Mouse (Mus musculus) stomach, embryonic 14.5 days (tissue): ENCODE measurements around the gene Muc3. TPM values are rescaled to one million over a fixed set of nuclear protein-coding genes. Genes with fewer than 3 reads are reported as not detected.

Experiments used
- ATAC-seq: fragments of 200-750 bp; cut with Nextera tagmentation; 2 replicates; pipeline ENCODE4 v1.8.0; 2017; ENCODE audit warnings: low read depth, moderate TSS enrichment; ENCODE audit not compliant: insufficient number of reproducible peaks, insufficient read depth, low FRiP score
- H3K27ac ChIP-seq: fragments of 300-500 bp; sonication (generic); 2 replicates; pipeline ENCODE4 v1.5.1; 2014; ENCODE audit warnings: mild to moderate bottlenecking, low read length, moderate library complexity, mixed read lengths
- H3K27me3 ChIP-seq: fragments of 300-500 bp; sonication (generic); 2 replicates; pipeline ENCODE4 v1.6.1; 2014; ENCODE audit warnings: low read length, control low read depth, mixed read lengths; ENCODE audit not compliant: control insufficient read depth, insufficient read depth
- H3K36me3 ChIP-seq: fragments of 300-500 bp; sonication (generic); 2 replicates; pipeline ENCODE4 v1.6.1; 2014; ENCODE audit warnings: mild to moderate bottlenecking, control low read depth, low read length, moderate library complexity, mixed read lengths; ENCODE audit not compliant: control insufficient read depth, insufficient read depth
- H3K4me1 ChIP-seq: fragments of 300-500 bp; sonication (generic); 2 replicates; pipeline ENCODE4 v1.6.1; 2014; ENCODE audit warnings: low read length, control low read depth, mixed read lengths; ENCODE audit not compliant: control insufficient read depth, insufficient read depth
- H3K4me2 ChIP-seq: fragments of 300-500 bp; sonication (generic); replicated peaks from 2 replicates; pipeline ENCODE4 v1.6.1; 2014; ENCODE audit warnings: low read depth, low read length, control low read depth
- H3K4me3 ChIP-seq: fragments of 300-500 bp; sonication (generic); 2 replicates; pipeline ENCODE4 v1.5.1; 2014; ENCODE audit warnings: low read depth, low read length, control low read depth
- H3K9ac ChIP-seq: fragments of 300-500 bp; sonication (generic); replicated peaks from 2 replicates; pipeline ENCODE4 v1.6.1; 2014; ENCODE audit warnings: low read depth, mild to moderate bottlenecking, control low read depth, low read length, moderate library complexity, mixed read lengths
- H3K9me3 ChIP-seq: fragments of 300-500 bp; sonication (generic); 2 replicates; pipeline ENCODE4 v1.6.1; 2016; ENCODE audit warnings: low read depth, low read length, control low read depth; ENCODE audit not compliant: control insufficient read depth
- whole genome bisulfite sequencing: fragments of 180-500 bp; shearing (Covaris S2); extraction: QIAGEN DNeasy Blood & Tissue Kit; methylation state at CpG from one replicate; pipeline ENCODE4 v1.1.7; 2014; 5-methylcytosine and 5-hydroxymethylcytosine counted together
- polyA plus RNA-seq: library from polyadenylated mRNA; unstranded; fragments of >200 nt; fragmentation: Nextera tagmentation; extraction: Ambion mirVana; gene quantifications from 2 replicates; pipeline ENCODE4 v1.2.1, GENCODE M21; 2014

Muc3 gene
- polyA plus RNA-seq, 1 experiment from 2014 or later, result not detected

GRCm38 (mm10) chr5:137116987-137117386, 32.1 kb downstream of the Muc3 start:
- Histone ChIP-seq H3K9ac (no peak overlapping the region), H3K9me3 (no peaks in the 10 kb centered on the region; the same call in 1 of the 2 replicates), H3K4me1 (peaks cover 4% of the 10 kb centered on the region; the same call in 1 of the 2 replicates), H3K4me2 (no peak overlapping the region), H3K27me3 (no peaks in the 10 kb centered on the region), H3K4me3 (no peak overlapping the region), H3K27ac (no peak overlapping the region), H3K36me3 (peaks cover 13% of the 10 kb centered on the region; the same call in 1 of the 2 replicates)
- no peak for ATAC-seq
- WGBS, result 71% methylated on average over 2 of the region's 2 CpGs

GRCm38 (mm10) chr5:137115866-137116847, 33.0 kb downstream of the Muc3 start, which contains the start of gene Trim56:
TSS of gene Trim56 (minus strand) at chr5:137116209.
- peak within 1 kb of the TSS; percentile 3; the same call in 1 of the 2 replicates for H3K27ac ChIP-seq
- peaks cover 4% of the 10 kb centered on the region; the same call in 1 of the 2 replicates for H3K4me1 ChIP-seq
- WGBS, result 5% methylated on average over 29 of the region's 29 CpGs
- peak within 1 kb of the TSS; percentile 45 for H3K4me2 ChIP-seq
- peak within 1 kb of the TSS; percentile 47 for H3K4me3 ChIP-seq
- H3K36me3 ChIP-seq, result peaks cover 13% of the 10 kb centered on the region; the same call in 1 of the 2 replicates
- peak; percentile 87; the same call in 1 of the 2 replicates for ATAC-seq
- no peaks in the 10 kb centered on the region; the same call in 1 of the 2 replicates for H3K9me3 ChIP-seq
- H3K27me3 ChIP-seq, result no peaks in the 10 kb centered on the region
- H3K9ac ChIP-seq, result peak within 1 kb of the TSS; percentile 40; the same call in 1 of the 2 replicates

- Histone ChIP-seq H3K9ac (peak overlapping the region; percentile 40; the same call in 1 of the 2 replicates), H3K36me3 (peaks cover 13% of the 10 kb centered on the region; the same call in 1 of the 2 replicates), H3K9me3 (no peaks in the 10 kb centered on the region; the same call in 1 of the 2 replicates), H3K4me3 (peak overlapping the region; percentile 47), H3K4me2 (peak overlapping the region; percentile 45), H3K27ac (0 out of 2 replicates have a peak overlapping the region, but pooled peaks have one; percentile 1), H3K4me1 (peaks cover 4% of the 10 kb centered on the region; the same call in 1 of the 2 replicates), H3K27me3 (no peaks in the 10 kb centered on the region)
- 73% methylated on average over 9 of the region's 9 CpGs for WGBS
- no peak for ATAC-seq
Measured at GRCm38 (mm10) chr5:137114891-137115561, 34.1 kb downstream of the Muc3 start.

GRCm38 (mm10) chr5:137111542-137112408, 37.3 kb downstream of the Muc3 start:
- Histone ChIP-seq H3K4me3 (no peak overlapping the region), H3K9me3 (no peaks in the 10 kb centered on the region; the same call in 1 of the 2 replicates), H3K27me3 (no peaks in the 10 kb centered on the region), H3K27ac (no peak overlapping the region), H3K4me1 (peaks cover 4% of the 10 kb centered on the region; the same call in 1 of the 2 replicates), H3K4me2 (no peak overlapping the region), H3K9ac (no peak overlapping the region), H3K36me3 (peaks cover 13% of the 10 kb centered on the region; the same call in 1 of the 2 replicates)
- no peak for ATAC-seq
- WGBS, result 85% methylated on average over 5 of the region's 5 CpGs

GRCm38 (mm10) chr5:137110863-137111262, 38.3 kb downstream of the Muc3 start:
- Histone ChIP-seq H3K27ac (no peak overlapping the region), H3K4me2 (no peak overlapping the region), H3K4me1 (peaks cover 4% of the 10 kb centered on the region; the same call in 1 of the 2 replicates), H3K36me3 (peaks cover 13% of the 10 kb centered on the region; the same call in 1 of the 2 replicates), H3K4me3 (no peak overlapping the region), H3K9me3 (no peaks in the 10 kb centered on the region; the same call in 1 of the 2 replicates), H3K9ac (no peak overlapping the region), H3K27me3 (no peaks in the 10 kb centered on the region)
- WGBS, result 89% methylated on average over 12 of the region's 12 CpGs
- no peak for ATAC-seq

- no peak for ATAC-seq
- WGBS, result 56% methylated on average over 25 of the region's 25 CpGs
Measured at GRCm38 (mm10) chr5:137109941-137110593, 39.1 kb downstream of the Muc3 start.

GRCm38 (mm10) chr5:137108111-137108510, 41.0 kb downstream of the Muc3 start:
- Histone ChIP-seq H3K9me3 (no peaks in the 10 kb centered on the region), H3K27ac (no peak overlapping the region), H3K4me2 (no peak overlapping the region), H3K4me1 (no peaks in the 10 kb centered on the region), H3K9ac (no peak overlapping the region), H3K27me3 (no peaks in the 10 kb centered on the region), H3K4me3 (no peak overlapping the region), H3K36me3 (0 out of 2 replicates have a peak, but pooled peaks cover 7% of the 10 kb centered on the region)
- ATAC-seq, result no peak
- 60% methylated on average over 6 of the region's 6 CpGs for WGBS

More at GRCm38 (mm10) chr5:137109941-137110593, 39.1 kb downstream of the Muc3 start:
- Histone ChIP-seq H3K27me3 (no peaks in the 10 kb centered on the region), H3K36me3 (peaks cover 13% of the 10 kb centered on the region; the same call in 1 of the 2 replicates), H3K4me2 (no peak overlapping the region), H3K9ac (no peak overlapping the region), H3K27ac (no peak overlapping the region), H3K9me3 (no peaks in the 10 kb centered on the region; the same call in 1 of the 2 replicates), H3K4me3 (no peak overlapping the region), H3K4me1 (peaks cover 2% of the 10 kb centered on the region; the same call in 1 of the 2 replicates)
